Mouse (Mus musculus) olfactory bulb, adult 2 months (tissue): ENCODE results near the gene Cntn5.

Experiments
- CTCF ChIP-seq: fragments of 200-500 bp; IDR thresholded peaks from 2 replicates; pipeline ENCODE4 v1.5.1; 2012; ENCODE audit warnings: low read depth, mild to moderate bottlenecking, low read length, moderate library complexity; ENCODE audit not compliant: insufficient read depth
- POLR2A ChIP-seq: fragments of 200-500 bp; IDR thresholded peaks from 2 replicates; pipeline ENCODE4 v1.6.1; 2012; ENCODE audit warnings: mild to moderate bottlenecking, low read depth, low read length, moderate library complexity; ENCODE audit not compliant: insufficient read depth

- no peak for TF ChIP-seq CTCF
- TF ChIP-seq POLR2A, result no peak
These were observed 831.7 kb downstream of the Cntn5 start for GRCm38 (mm10) chr9:10072860-10073259.
